16 mouse cellular contexts compared by ENCODE assay signal in genomic region chr1:42705811-42706160, GRCm38 (mm10). TPM values are rescaled to one million over a fixed set of nuclear protein-coding genes. Genes with fewer than 3 reads are reported as not detected.
DNase-seq lines count a peak whose midpoint lies in the region; ATAC-seq lines count a peak whose summit lies in the region.
"Had no signal": no experiment of that assay in that cellular context is flagged by ENCODE, and none has a peak within 500 bp of the region (broad histone marks: within the 10 kb centered on the region; RNA-seq: fewer than 3 reads in every experiment).

No protein-coding gene starts in this region.

- DNase-seq in embryo, embryonic 11 days, result peak; percentile 41
- no peak for DNase-seq in embryo, embryonic 10.5 days (ENCODE audit: low spot score)
- peak; percentile 61 for DNase-seq in hindbrain, embryonic 11.5 days (ENCODE audit: low spot score)
- DNase-seq in midbrain, embryonic 14.5 days, result peak; percentile 57
- DNase-seq in gastrocnemius, postnatal 36 days, result no peak
- DNase-seq in spleen, adult 18-20 months, result no peak
- DNase-seq in gastrocnemius, postnatal 10 days, result no peak
- DNase-seq: cerebellum, adult 9-11 months; gastrocnemius, postnatal 25 days had no signal

- H3K27me3 ChIP-seq in embryonic facial prominence, embryonic 13.5 days, result peaks cover 95% of the 10 kb centered on the region
- peaks cover 7% of the 10 kb centered on the region; the same call in 1 of the 2 replicates for H3K27me3 ChIP-seq in hindbrain, embryonic 11.5 days (ENCODE audit: control insufficient read depth, insufficient read depth, low read length)
- no peaks in the 10 kb centered on the region for H3K27me3 ChIP-seq in midbrain, embryonic 14.5 days (ENCODE audit: control insufficient read depth, insufficient read depth, low read length)
- H3K27me3 ChIP-seq: Patski had no signal

- intact Hi-C loops in gastrocnemius, postnatal 36 days (cut with DNase I), result no loop called here

- peak overlapping the region; percentile 58 for H3K4me2 ChIP-seq in embryonic facial prominence, embryonic 13.5 days
- peak overlapping the region; percentile 66 for H3K4me2 ChIP-seq in hindbrain, embryonic 11.5 days (replicated peaks; ENCODE audit: low read depth, low read length)
- H3K4me2 ChIP-seq in midbrain, embryonic 14.5 days (ENCODE audit: low read length), result peak overlapping the region; percentile 72
- H3K4me2 ChIP-seq: intestine, embryonic 15.5 days; liver, embryonic 15.5 days had no signal

- H3K36me3 ChIP-seq in embryonic facial prominence, embryonic 13.5 days, result no peaks in the 10 kb centered on the region
- no peaks in the 10 kb centered on the region for H3K36me3 ChIP-seq in hindbrain, embryonic 11.5 days (ENCODE audit: control insufficient read depth, insufficient read depth, low read length)
- H3K36me3 ChIP-seq in midbrain, embryonic 14.5 days (ENCODE audit: control insufficient read depth, insufficient read depth, low read length), result peaks cover 1% of the 10 kb centered on the region; the same call in 1 of the 2 replicates
- H3K36me3 ChIP-seq: intestine, embryonic 15.5 days; liver, embryonic 15.5 days had no signal

- H3K4me3 ChIP-seq in embryonic facial prominence, embryonic 13.5 days, result peak overlapping the region; percentile 2
- H3K4me3 ChIP-seq in hindbrain, embryonic 11.5 days (ENCODE audit: low read depth, low read length), result peak overlapping the region; percentile 25; the same call in 1 of the 2 replicates
- H3K4me3 ChIP-seq in midbrain, embryonic 14.5 days (replicated peaks; ENCODE audit: low read depth, low read length), result peak overlapping the region; percentile 34; the same call in 1 of the 2 replicates
- H3K4me3 ChIP-seq: intestine, embryonic 15.5 days; liver, embryonic 15.5 days had no signal

- no peak for ATAC-seq in embryonic facial prominence, embryonic 13.5 days (ENCODE audit: insufficient number of reproducible peaks, insufficient read depth, low FRiP score, low TSS enrichment, low read depth)
- ATAC-seq in hindbrain, embryonic 11.5 days (ENCODE audit: low FRiP score), result no peak
- no peak for ATAC-seq in midbrain, embryonic 14.5 days (ENCODE audit: low FRiP score, low TSS enrichment)
- ATAC-seq: intestine, embryonic 15.5 days; Patski had no signal

- peak overlapping the region; percentile 64 for H3K9ac ChIP-seq in embryonic facial prominence, embryonic 13.5 days
- peak overlapping the region; percentile 54 for H3K9ac ChIP-seq in hindbrain, embryonic 11.5 days (ENCODE audit: low read depth, low read length)
- peak overlapping the region; percentile 43 for H3K9ac ChIP-seq in midbrain, embryonic 14.5 days (replicated peaks; ENCODE audit: low read length)
- H3K9ac ChIP-seq: intestine, embryonic 15.5 days; liver, embryonic 15.5 days had no signal

- H3K9me3 ChIP-seq in embryonic facial prominence, embryonic 13.5 days, result no peaks in the 10 kb centered on the region
- no peaks in the 10 kb centered on the region for H3K9me3 ChIP-seq in hindbrain, embryonic 11.5 days (ENCODE audit: control insufficient read depth, low read length)
- no peaks in the 10 kb centered on the region for H3K9me3 ChIP-seq in midbrain, embryonic 14.5 days (ENCODE audit: control insufficient read depth, low read length)
- H3K9me3 ChIP-seq: intestine, embryonic 15.5 days; liver, embryonic 15.5 days had no signal

- H3K27ac ChIP-seq in embryonic facial prominence, embryonic 13.5 days, result peak overlapping the region; percentile 64
- peak overlapping the region; percentile 62; the same call in 1 of the 2 replicates for H3K27ac ChIP-seq in hindbrain, embryonic 11.5 days (ENCODE audit: low read depth, low read length)
- H3K27ac ChIP-seq in midbrain, embryonic 14.5 days (replicated peaks; ENCODE audit: low read depth, low read length), result peak overlapping the region; percentile 75
- H3K27ac ChIP-seq: intestine, embryonic 15.5 days; liver, embryonic 15.5 days; macrophage had no signal

- H3K4me1 ChIP-seq in embryonic facial prominence, embryonic 13.5 days, result peaks cover 15% of the 10 kb centered on the region
- H3K4me1 ChIP-seq in hindbrain, embryonic 11.5 days (replicated peaks; ENCODE audit: control insufficient read depth, insufficient read depth, low read length), result peaks cover 21% of the 10 kb centered on the region
- H3K4me1 ChIP-seq in midbrain, embryonic 14.5 days (ENCODE audit: control insufficient read depth, insufficient read depth, low read length), result peaks cover 67% of the 10 kb centered on the region
- H3K4me1 ChIP-seq: intestine, embryonic 15.5 days; liver, embryonic 15.5 days had no signal

- 7% methylated on average over 8 of the region's 8 CpGs for WGBS in embryonic facial prominence, embryonic 13.5 days
- 1% methylated on average over 8 of the region's 8 CpGs for whole genome bisulfite sequencing in hindbrain, embryonic 11.5 days
- WGBS in midbrain, embryonic 14.5 days, result 6% methylated on average over 8 of the region's 8 CpGs

RNA-seq across cellular contexts. Expression of gene Pou3f3, which starts 10.2 kb away (rescaled TPM):
- polyA plus RNA-seq in embryonic facial prominence, embryonic 13.5 days (2015; fragmentation: Nextera tagmentation; extraction: Ambion mirVana), result 11.4 and 13.4 TPM in 2 replicates
- polyA plus RNA-seq in hindbrain, embryonic 11.5 days (2014; fragmentation: Nextera tagmentation; extraction: Ambion mirVana), result 20.7 and 22.3 TPM in 2 replicates
- 20.0 and 24.5 TPM in 2 replicates for polyA plus RNA-seq in midbrain, embryonic 14.5 days (2014; fragmentation: Nextera tagmentation; extraction: Ambion mirVana)
- not detected for total RNA-seq in gastrocnemius, postnatal 36 days (2021)
- under 1 TPM; 0.12 to 0.16 TPM for total RNA-seq in gastrocnemius, postnatal 10 days (2021)
- total RNA-seq: adrenal gland, adult 18-20 months; gastrocnemius, postnatal 25 days had no signal
- polyA plus RNA-seq: heart, embryonic 14.5 days; macrophage had no signal

Comparison
In these comparisons a context has a peak if more than half of its experiments do, and no peak if none do; other contexts are left out.
1. DNase-seq: peak in embryo, embryonic 11 days (single experiment), hindbrain, embryonic 11.5 days (single experiment) and midbrain, embryonic 14.5 days (single experiment); none in embryo, embryonic 10.5 days (single experiment), gastrocnemius, postnatal 36 days (0 of 2), spleen, adult 18-20 months (0 of 2) and gastrocnemius, postnatal 10 days (single experiment).
2. Peak in every context shown above with its lines, with median percentiles within 50 percentile points of each other: H3K27ac ChIP-seq, H3K4me2 ChIP-seq, H3K4me3 ChIP-seq and H3K9ac ChIP-seq.